Mouse (Mus musculus) E14TG2a.4 (cell line): ENCODE data around the gene Mon2.

Experiments used
- CTCF ChIP-seq: conservative IDR thresholded peaks from 2 replicates; pipeline ENCODE4 v1.5.1; 2014; ENCODE audit warnings: low read length
- NANOG ChIP-seq: IDR thresholded peaks from 2 replicates; pipeline ENCODE4 v1.6.1; 2014; ENCODE audit warnings: borderline replicate concordance, low read length, mixed read lengths
- POU5F1 ChIP-seq: IDR thresholded peaks from 2 replicates; pipeline ENCODE4 v1.6.1; 2014; ENCODE audit warnings: low read length, borderline replicate concordance

- no peak for TF ChIP-seq CTCF
- no peak for TF ChIP-seq NANOG
- TF ChIP-seq POU5F1 = no peak
Measured at GRCm38 (mm10) chr10:122983579-122984530, 92.5 kb downstream of the Mon2 start.
